Mouse (Mus musculus) urinary bladder, postnatal 10 days (tissue): Measurements from ENCODE around the gene Lypd6.

Source experiments
- DNase-seq: peaks from one replicate; pipeline ENCODE4 v3.0.0; 2022; ENCODE audit warnings: low spot score

Gene Lypd6

GRCm38 (mm10) chr2:50173730-50174528 is 107.7 kb downstream of the Lypd6 start:
- no peak for DNase-seq

- no peak for DNase-seq
Observed at GRCm38 (mm10) chr2:50175709-50176108, 109.5 kb downstream of the Lypd6 start.

GRCm38 (mm10) chr2:50179164-50179563 is 112.9 kb downstream of the Lypd6 start:
- DNase-seq, result no peak

GRCm38 (mm10) chr2:50180423-50180822 is 114.2 kb downstream of the Lypd6 start:
- no peak for DNase-seq

DNA sequence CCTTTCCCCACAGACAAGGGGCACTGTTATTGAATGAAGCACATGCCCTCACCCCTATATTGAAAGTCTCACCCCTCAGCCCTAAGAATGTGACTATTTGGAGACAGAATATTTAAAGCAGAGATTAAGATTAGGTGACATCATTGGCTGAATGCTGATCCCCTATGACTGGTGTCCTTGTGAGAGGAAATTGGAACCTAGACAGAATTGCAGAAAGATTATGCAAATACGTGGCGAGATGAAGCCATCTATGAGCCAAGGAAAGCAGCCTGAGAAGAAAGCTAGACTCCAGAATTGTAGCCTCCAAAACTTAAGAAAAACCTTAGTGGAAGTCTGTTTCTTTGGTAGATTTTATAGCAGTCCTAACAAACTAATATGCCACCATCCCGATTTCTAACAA is 115.1 kb downstream of the Lypd6 start:
- no peak for DNase-seq

DNA sequence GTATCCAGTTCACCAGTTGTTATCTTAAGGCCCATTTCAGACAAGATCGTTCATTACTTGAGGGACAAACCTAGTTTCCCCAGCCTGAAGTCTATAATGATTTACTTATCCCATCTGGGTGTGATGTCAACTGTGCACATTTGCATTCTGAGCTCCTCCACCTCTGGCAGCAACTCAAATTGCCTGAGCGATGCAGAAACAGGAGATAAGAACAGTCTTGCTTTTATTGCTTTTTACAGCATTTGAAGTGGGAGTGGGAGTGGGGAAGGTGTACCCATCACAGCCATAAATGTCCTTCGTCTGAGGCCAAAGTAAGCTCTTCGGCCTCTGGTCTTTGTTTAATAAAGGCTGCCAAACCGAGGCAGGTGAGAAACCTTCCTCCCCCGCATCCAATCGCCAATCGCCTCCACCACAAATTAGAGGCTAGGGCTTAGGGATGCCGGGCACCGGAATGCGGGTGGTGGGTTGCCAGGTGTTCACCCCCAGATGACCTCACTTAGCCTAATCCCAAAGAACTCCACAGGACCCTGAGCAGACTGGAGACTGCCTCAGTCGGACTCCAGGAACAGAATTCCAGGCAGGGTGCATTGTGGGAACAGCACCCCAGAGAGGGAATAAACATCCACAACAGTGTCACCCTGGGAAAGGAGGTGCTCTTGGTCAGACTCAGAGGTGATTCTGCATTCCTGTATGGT is 120.6 kb downstream of the Lypd6 start:
- DNase-seq, result no peak

- DNase-seq, result no peak
Observed at GRCm38 (mm10) chr2:50188856-50189255, 122.6 kb downstream of the Lypd6 start.

GRCm38 (mm10) chr2:50196681-50197080 is 130.5 kb downstream of the Lypd6 start:
- DNase-seq, result no peak

GRCm38 (mm10) chr2:50197801-50198200 is 131.6 kb downstream of the Lypd6 start:
- no peak for DNase-seq

GRCm38 (mm10) chr2:50200541-50200940 is 134.3 kb downstream of the Lypd6 start:
- no peak for DNase-seq

DNA sequence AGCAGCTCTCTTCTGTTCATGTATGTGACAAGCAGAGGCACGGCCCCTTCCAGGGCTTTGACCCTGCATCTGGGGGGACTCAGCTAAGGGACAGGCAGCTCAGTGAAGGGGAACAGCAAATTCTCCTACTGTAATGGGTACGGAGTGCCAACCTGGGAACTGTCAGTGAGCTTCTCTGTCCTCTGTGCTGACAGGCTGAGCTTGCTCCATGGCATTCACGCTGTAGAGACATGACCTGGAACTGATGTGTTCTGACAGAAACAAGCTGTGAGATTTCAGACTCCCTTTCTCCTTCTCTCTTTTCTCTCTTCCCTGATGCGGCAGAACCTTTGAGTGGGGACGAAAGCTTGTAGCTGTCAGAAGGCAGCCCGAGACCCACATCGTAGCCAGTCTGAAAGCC is 154.3 kb downstream of the Lypd6 start:
- DNase-seq, result no peak

DNA sequence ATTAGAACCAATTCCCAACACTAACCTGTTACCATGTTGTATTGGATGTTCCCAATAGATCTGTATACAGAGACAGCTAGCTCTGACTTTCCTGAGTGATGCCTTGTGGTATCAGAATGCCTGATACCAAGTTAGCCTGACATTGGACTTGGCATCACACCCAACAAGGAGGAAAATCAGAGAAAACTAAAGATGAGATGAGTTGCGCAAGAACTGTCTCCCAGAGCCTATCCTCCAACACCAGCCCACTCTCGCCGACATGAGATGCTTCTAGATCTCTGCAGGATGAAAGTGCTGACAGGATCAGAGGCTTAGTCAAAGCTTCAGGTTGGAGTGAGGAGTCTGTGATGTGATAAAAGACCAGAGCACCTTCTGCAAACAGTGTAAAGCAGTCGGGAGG is 158.8 kb downstream of the Lypd6 start:
- no peak for DNase-seq

DNA sequence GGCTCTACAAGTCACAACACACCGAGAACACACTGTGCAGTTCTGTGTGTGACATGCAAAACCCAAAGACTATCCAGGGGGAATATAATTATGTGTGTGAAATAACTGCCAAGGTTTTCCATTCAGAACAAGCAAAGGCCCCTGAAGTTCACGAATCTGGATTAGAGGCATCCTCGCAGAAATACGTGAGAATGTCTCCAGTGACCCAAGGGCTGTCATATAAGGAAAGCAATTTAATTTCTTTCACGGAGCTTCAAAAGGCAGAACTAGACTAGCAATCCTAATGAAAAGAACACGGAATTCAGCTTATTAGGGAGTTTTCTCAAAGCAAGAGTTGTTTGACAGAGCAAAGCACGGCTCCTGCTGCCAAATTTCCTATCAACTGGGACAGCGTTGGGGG is 167.3 kb downstream of the Lypd6 start:
- no peak for DNase-seq
